Mouse (Mus musculus) Patski (cell line): ENCODE measurements around the gene Pfkfb2. TPM values are rescaled to one million over a fixed set of nuclear protein-coding genes. Genes with fewer than 3 reads are reported as not detected.

ENCODE experiments used
- ATAC-seq: fragments of 100-300 bp; one replicate; pipeline ENCODE4 v1.8.0; 2021
- CTCF ChIA-PET: fragments of 350-600 bp; sonication (Branson Sonifier 250); formaldehyde crosslinking; loops from one replicate; lab custom pipeline; 2022; ENCODE audit warnings: inconsistent platforms; lab: Charles Lee
- POLR2A ChIA-PET: fragments of 350-600 bp; sonication (Branson Sonifier 250); formaldehyde crosslinking; loops from one replicate; lab custom pipeline; 2022; ENCODE audit warnings: antibody characterized with exemption, inconsistent platforms; lab: Charles Lee
- DNase-seq: peaks from one replicate; pipeline ENCODE4 v3.0.0-alpha.2; 2011; ENCODE audit warnings: low read depth, low spot score
- H3K27me3 ChIP-seq: fragments of 371-371 bp; one replicate; pipeline ENCODE4 v1.5.1; 2021
- CTCF ChIP-seq: fragments of 100-300 bp; IDR thresholded peaks from one replicate; pipeline ENCODE4 v1.5.1; 2021
- in situ Hi-C: fragments of 300-500 bp; cut with MboI; formaldehyde crosslinking; loops from 3 replicates; pipeline ENCODE4 v1.11.1; 2018; ENCODE audit warnings: low pct_unique_long_range_greater_than_20kb, mixed read lengths
- polyA plus RNA-seq: library from polyadenylated mRNA; unstranded; gene quantifications from one replicate; pipeline ENCODE4 v1.2.3, GENCODE M21; 2021

Gene Pfkfb2
- polyA plus RNA-seq, 1 experiment from 2014 or later, result 26.0 TPM

GRCm38 (mm10) chr1:130728070-130728469 lies 983 bp downstream of the Pfkfb2 start:
- no peaks in the 10 kb centered on the region for H3K27me3 ChIP-seq
- POLR2A ChIA-PET, result no interaction called here
- ATAC-seq (no peak), DNase-seq (no peak)
- CTCF ChIA-PET, result no interaction called here
- in situ Hi-C loops, result no loop called here
- no peak for TF ChIP-seq CTCF

GRCm38 (mm10) chr1:130726396-130726795 lies 2.7 kb downstream of the Pfkfb2 start:
- TF ChIP-seq CTCF, result no peak
- POLR2A ChIA-PET, result interaction anchor here (1.7 kb wide), 1 partner anchor 10 kb away, joined by 5 read pairs; no protein-coding TSS in a partner anchor
- in situ Hi-C loops, result no loop called here
- CTCF ChIA-PET, result interaction anchor here (1.0 kb wide), 2 partner anchors 11 to 69 kb away, joined by 3 to 4 read pairs; partner anchors contain the start of gene Gm29427
- DNase-seq, result no peak
- no peaks in the 10 kb centered on the region for H3K27me3 ChIP-seq
- ATAC-seq, result no peak

- POLR2A ChIA-PET, result no interaction called here
- ATAC-seq, result no peak
- CTCF ChIA-PET, result interaction anchor here (2.0 kb wide), 1 partner anchor 9 kb away, joined by 7 read pairs; no protein-coding TSS in a partner anchor
- in situ Hi-C loops, result no loop called here
- H3K27me3 ChIP-seq, result no peaks in the 10 kb centered on the region
- DNase-seq, result no peak
- TF ChIP-seq CTCF, result no peak
Measured at GRCm38 (mm10) chr1:130724206-130724605, 4.8 kb downstream of the Pfkfb2 start.

GRCm38 (mm10) chr1:130717291-130717871 lies 11.7 kb downstream of the Pfkfb2 start, which contains the start of gene Yod1:
Gene Yod1, plus strand, starts transcription at chr1:130717327.
- in situ Hi-C loops, result no loop called here
- ChIA-PET POLR2A (interaction anchor here (0.8 to 1.5 kb wide), 6 partner anchors 9 to 25 kb away, joined by 3 to 5 read pairs (median 3); partner anchors contain the start of gene AA986860), CTCF (no interaction called here)
- TF ChIP-seq CTCF, result no peak
- no peaks in the 10 kb centered on the region for H3K27me3 ChIP-seq
- ATAC-seq, result peak; percentile 54
- peak; percentile 60 for DNase-seq

GRCm38 (mm10) chr1:130716513-130717290 lies 12.4 kb downstream of the Pfkfb2 start:
- ATAC-seq, result peak; percentile 11
- ChIA-PET CTCF (interaction anchor here (1.7 kb wide), 1 partner anchor 10 kb away, joined by 6 read pairs; no protein-coding TSS in a partner anchor), POLR2A (interaction anchor here (0.6 to 1.5 kb wide), 4 partner anchors 9 to 24 kb away, joined by 3 to 5 read pairs (median 3); no protein-coding TSS in a partner anchor)
- TF ChIP-seq CTCF, result no peak
- in situ Hi-C loops, result no loop called here
- peak; percentile 37 for DNase-seq
- H3K27me3 ChIP-seq, result no peaks in the 10 kb centered on the region

GRCm38 (mm10) chr1:130716218-130716512 lies 12.9 kb downstream of the Pfkfb2 start:
- no peak for TF ChIP-seq CTCF
- CTCF ChIA-PET, result interaction anchor here (0.7 to 1.7 kb wide), 4 partner anchors 10 to 69 kb away, joined by 3 to 6 read pairs (median 4); no protein-coding TSS in a partner anchor
- no peak for ATAC-seq
- in situ Hi-C loops, result no loop called here
- POLR2A ChIA-PET, result interaction anchor here (0.6 to 1.3 kb wide), 3 partner anchors 10 to 23 kb away, joined by 3 to 5 read pairs (median 4); no protein-coding TSS in a partner anchor
- no peak for DNase-seq
- H3K27me3 ChIP-seq, result no peaks in the 10 kb centered on the region

GRCm38 (mm10) chr1:130715561-130716217 lies 13.4 kb downstream of the Pfkfb2 start, which contains the start of gene Gm29427:
Gene Gm29427, minus strand, starts transcription at chr1:130715799.
- peak; percentile 95 for ATAC-seq
- DNase-seq, result peak; percentile 79
- no peak for TF ChIP-seq CTCF
- ChIA-PET POLR2A (interaction anchor here (0.6 to 1.3 kb wide), 5 partner anchors 10 to 618 kb away, joined by 3 to 5 read pairs (median 3); no protein-coding TSS in a partner anchor), CTCF (interaction anchor here (0.7 to 1.7 kb wide), 6 partner anchors 9 to 69 kb away, joined by 3 to 6 read pairs (median 3); no protein-coding TSS in a partner anchor)
- in situ Hi-C loops, result no loop called here
- no peaks in the 10 kb centered on the region for H3K27me3 ChIP-seq

- CTCF ChIA-PET, result no interaction called here
- in situ Hi-C loops, result no loop called here
- ATAC-seq (no peak), DNase-seq (no peak)
- H3K27me3 ChIP-seq, result no peaks in the 10 kb centered on the region
- TF ChIP-seq CTCF, result no peak
- POLR2A ChIA-PET, result no interaction called here
Measured at GRCm38 (mm10) chr1:130714046-130714445, 15.0 kb downstream of the Pfkfb2 start.

- DNase-seq (no peak), ATAC-seq (no peak)
- TF ChIP-seq CTCF, result no peak
- in situ Hi-C loops, result no loop called here
- ChIA-PET CTCF (interaction anchor here (1.0 to 1.5 kb wide), 2 partner anchors 64 to 73 kb away, joined by 3 to 7 read pairs; no protein-coding TSS in a partner anchor), POLR2A (no interaction called here)
- H3K27me3 ChIP-seq, result no peaks in the 10 kb centered on the region
Measured at GRCm38 (mm10) chr1:130710283-130711080, 18.6 kb downstream of the Pfkfb2 start.
